Mouse (Mus musculus): Measurements from ENCODE around the gene Golt1a. TPM values are rescaled to one million over a fixed set of nuclear protein-coding genes. Genes with fewer than 3 reads are reported as not detected.
A peak's percentile ranks its signal among the peaks of the same experiment; 100 is the strongest.

The Golt1a gene
- polyA plus RNA-seq, 1 experiment, result 48.9 TPM

DNA sequence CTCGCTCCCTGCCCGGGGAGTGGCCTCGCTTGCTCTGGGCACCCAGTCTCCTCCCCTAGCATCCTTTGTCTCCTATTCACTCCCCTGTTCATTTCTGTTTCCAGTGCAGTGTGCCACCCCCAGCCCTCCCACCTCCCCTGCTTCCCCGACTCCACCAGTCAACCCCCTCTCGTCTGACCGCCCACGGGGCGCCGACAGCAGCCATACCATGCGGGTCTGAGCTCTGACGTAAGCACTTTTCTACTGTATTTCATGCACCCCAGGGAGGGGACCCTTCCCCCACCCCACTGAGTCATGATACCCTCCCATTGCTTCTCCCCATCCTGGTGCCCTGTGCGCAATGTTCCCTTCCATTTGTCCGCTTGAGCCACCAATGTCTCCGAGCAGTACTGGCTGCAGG lies 10.8 kb upstream of the Golt1a start:
- Histone ChIP-seq H3K27me3 (ENCODE audit: control insufficient read depth, insufficient read depth, low read length) (no peaks in the 10 kb centered on the region), H3K4me3 (ENCODE audit: low read depth, low read length) (no peak overlapping the region), H3K4me1 (ENCODE audit: control insufficient read depth, insufficient read depth, insufficient read length, low read length) (peaks cover 20% of the 10 kb centered on the region), H3K27ac (ENCODE audit: insufficient read depth, low read depth, low read length) (no peak overlapping the region), H3K36me3 (ENCODE audit: control insufficient read depth, insufficient read depth, low read length) (peaks cover 55% of the 10 kb centered on the region)
- WGBS, result 85% methylated on average over 14 of the region's 14 CpGs
- TF ChIP-seq CTCF (IDR thresholded peaks at IDR 0.05; ENCODE audit: extremely low read depth, insufficient read length, insufficient replicate concordance, low read depth, low read length) (no peak), POLR2A (IDR thresholded peaks at IDR 0.05; ENCODE audit: low read depth, low read length) (no peak)

DNA sequence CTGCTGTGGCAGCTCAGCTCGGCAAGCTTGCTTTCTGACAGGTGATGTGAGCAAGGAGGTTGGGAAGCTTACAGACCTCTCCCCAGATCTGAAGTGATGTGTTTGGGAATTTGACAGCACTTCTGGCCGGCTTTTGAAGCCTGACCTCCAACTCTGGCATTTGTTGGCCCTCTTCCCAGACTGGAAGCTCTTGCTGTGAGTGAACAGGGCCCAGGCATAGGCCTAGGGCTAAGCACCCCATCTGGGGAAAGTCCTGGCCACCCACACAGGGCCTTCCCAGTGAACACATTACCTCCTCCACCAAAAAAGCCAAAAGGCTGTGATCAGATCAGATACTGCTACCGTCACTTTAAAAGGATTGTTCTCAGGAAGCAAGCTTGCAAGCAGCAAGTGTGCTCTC lies 7.1 kb upstream of the Golt1a start:
- H3K4me3 ChIP-seq (ENCODE audit: low read depth, low read length), result no peak overlapping the region
- 55% methylated on average over 3 of the region's 3 CpGs for WGBS
- H3K36me3 ChIP-seq (ENCODE audit: control insufficient read depth, insufficient read depth, low read length), result peaks cover 33% of the 10 kb centered on the region
- no peak overlapping the region for H3K27ac ChIP-seq (ENCODE audit: insufficient read depth, low read depth, low read length)
- no peaks in the 10 kb centered on the region for H3K27me3 ChIP-seq (ENCODE audit: control insufficient read depth, insufficient read depth, low read length)
- H3K4me1 ChIP-seq (ENCODE audit: control insufficient read depth, insufficient read depth, insufficient read length, low read length), result 0 out of 2 replicates have a peak, but pooled peaks cover 2% of the 10 kb centered on the region
- TF ChIP-seq CTCF (IDR thresholded peaks at IDR 0.05; ENCODE audit: extremely low read depth, insufficient read length, insufficient replicate concordance, low read depth, low read length) (no peak), POLR2A (IDR thresholded peaks at IDR 0.05; ENCODE audit: low read depth, low read length) (no peak)

DNA sequence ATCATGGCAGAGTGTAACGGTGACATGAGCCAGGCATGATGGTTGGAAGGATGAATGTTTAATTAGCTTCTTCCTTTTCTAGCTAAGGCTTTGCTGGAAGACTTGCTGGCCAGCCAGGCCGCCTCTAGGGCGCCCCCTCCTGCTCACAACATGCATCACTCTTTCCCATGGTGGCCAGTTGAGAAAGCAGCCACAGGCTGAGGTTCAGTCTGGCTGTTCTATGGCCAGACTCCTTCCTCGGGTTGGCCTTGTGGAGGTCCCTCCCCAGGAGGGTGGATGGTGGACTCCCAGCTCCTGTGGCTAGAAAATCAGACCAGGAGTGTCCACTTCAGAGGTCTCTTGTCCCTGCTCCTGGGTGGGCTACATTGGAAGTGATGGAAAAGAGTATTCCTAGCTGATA lies 2.8 kb upstream of the Golt1a start:
- no peak for TF ChIP-seq POLR2A (IDR thresholded peaks at IDR 0.05; ENCODE audit: low read depth, low read length)
- peak; percentile 92; the same call in 1 of the 2 replicates for TF ChIP-seq CTCF (IDR thresholded peaks at IDR 0.05; ENCODE audit: extremely low read depth, insufficient read length, insufficient replicate concordance, low read depth, low read length)
- 4% methylated on average over 4 of the region's 4 CpGs for WGBS

GRCm38 (mm10) chr1:133307318-133307717 lies 2.3 kb upstream of the Golt1a start:
- WGBS, result 7% methylated on average over 6 of the region's 6 CpGs
- TF ChIP-seq CTCF (IDR thresholded peaks at IDR 0.05; ENCODE audit: extremely low read depth, insufficient read length, insufficient replicate concordance, low read depth, low read length) (no peak), POLR2A (IDR thresholded peaks at IDR 0.05; ENCODE audit: low read depth, low read length) (no peak)
- no peaks in the 10 kb centered on the region for H3K27me3 ChIP-seq (ENCODE audit: control insufficient read depth, insufficient read depth, low read length)

More for the DNA sequence above, 2.8 kb upstream of the Golt1a start:
- peaks cover 13% of the 10 kb centered on the region; the same call in 1 of the 2 replicates for H3K4me1 ChIP-seq (ENCODE audit: control insufficient read depth, insufficient read depth, insufficient read length, low read length)
- no peak overlapping the region for H3K4me3 ChIP-seq (ENCODE audit: low read depth, low read length)
- H3K27me3 ChIP-seq (ENCODE audit: control insufficient read depth, insufficient read depth, low read length), result no peaks in the 10 kb centered on the region
- peaks cover 3% of the 10 kb centered on the region; the same call in 1 of the 2 replicates for H3K36me3 ChIP-seq (ENCODE audit: control insufficient read depth, insufficient read depth, low read length)
- H3K27ac ChIP-seq (ENCODE audit: insufficient read depth, low read depth, low read length), result no peak overlapping the region

DNA sequence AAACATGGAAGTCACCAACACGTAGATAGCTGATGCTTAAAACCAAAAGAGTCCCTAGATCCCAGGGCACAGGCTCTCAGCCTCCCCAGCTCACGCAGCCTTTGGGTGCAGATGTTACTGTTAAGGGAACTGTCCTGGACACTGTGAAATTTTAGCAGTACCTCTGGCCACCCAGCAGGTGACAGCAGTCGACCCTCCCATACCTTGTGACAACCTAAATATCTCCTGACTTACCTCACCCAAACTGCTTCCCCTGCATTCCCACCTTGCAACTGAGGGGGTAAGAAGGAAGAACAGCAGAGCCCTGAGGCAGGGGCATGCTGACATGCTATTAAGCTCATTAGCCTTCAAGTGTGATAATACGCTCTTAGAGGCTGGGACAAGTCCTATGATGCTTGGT lies 1.6 kb downstream of the Golt1a start:
- H3K4me3 ChIP-seq (ENCODE audit: low read depth, low read length), result peak overlapping the region; percentile 83
- 69% methylated on average over 4 of the region's 4 CpGs for WGBS
- H3K27me3 ChIP-seq (ENCODE audit: control insufficient read depth, insufficient read depth, low read length), result no peaks in the 10 kb centered on the region
- peaks cover 21% of the 10 kb centered on the region; the same call in 1 of the 2 replicates for H3K4me1 ChIP-seq (ENCODE audit: control insufficient read depth, insufficient read depth, insufficient read length, low read length)
- TF ChIP-seq POLR2A (IDR thresholded peaks at IDR 0.05; ENCODE audit: low read depth, low read length) (no peak), CTCF (IDR thresholded peaks at IDR 0.05; ENCODE audit: extremely low read depth, insufficient read length, insufficient replicate concordance, low read depth, low read length) (peak; percentile 35; the same call in 1 of the 2 replicates)
- H3K36me3 ChIP-seq (ENCODE audit: control insufficient read depth, insufficient read depth, low read length), result peaks cover 2% of the 10 kb centered on the region; the same call in 1 of the 2 replicates
- H3K27ac ChIP-seq (ENCODE audit: insufficient read depth, low read depth, low read length), result peak overlapping the region; percentile 99; the same call in 1 of the 2 replicates

More at GRCm38 (mm10) chr1:133307318-133307717, 2.3 kb upstream of the Golt1a start:
- H3K4me3 ChIP-seq (ENCODE audit: low read depth, low read length), result no peak overlapping the region
- H3K36me3 ChIP-seq (ENCODE audit: control insufficient read depth, insufficient read depth, low read length), result no peaks in the 10 kb centered on the region; the same call in 1 of the 2 replicates
- H3K4me1 ChIP-seq (ENCODE audit: control insufficient read depth, insufficient read depth, insufficient read length, low read length), result peaks cover 16% of the 10 kb centered on the region; the same call in 1 of the 2 replicates
- no peak overlapping the region for H3K27ac ChIP-seq (ENCODE audit: insufficient read depth, low read depth, low read length)

GRCm38 (mm10) chr1:133311946-133312345 lies 2.3 kb downstream of the Golt1a start:
- Histone ChIP-seq H3K27me3 (ENCODE audit: control insufficient read depth, insufficient read depth, low read length) (no peaks in the 10 kb centered on the region), H3K4me3 (ENCODE audit: low read depth, low read length) (no peak overlapping the region), H3K27ac (ENCODE audit: insufficient read depth, low read depth, low read length) (no peak overlapping the region), H3K4me1 (ENCODE audit: control insufficient read depth, insufficient read depth, insufficient read length, low read length) (peaks cover 20% of the 10 kb centered on the region; the same call in 1 of the 2 replicates), H3K36me3 (ENCODE audit: control insufficient read depth, insufficient read depth, low read length) (peaks cover 2% of the 10 kb centered on the region; the same call in 1 of the 2 replicates)
- 48% methylated on average over 10 of the region's 10 CpGs for WGBS
- TF ChIP-seq CTCF (IDR thresholded peaks at IDR 0.05; ENCODE audit: extremely low read depth, insufficient read length, insufficient replicate concordance, low read depth, low read length), result no peak
- no peak for TF ChIP-seq POLR2A (IDR thresholded peaks at IDR 0.05; ENCODE audit: low read depth, low read length)

DNA sequence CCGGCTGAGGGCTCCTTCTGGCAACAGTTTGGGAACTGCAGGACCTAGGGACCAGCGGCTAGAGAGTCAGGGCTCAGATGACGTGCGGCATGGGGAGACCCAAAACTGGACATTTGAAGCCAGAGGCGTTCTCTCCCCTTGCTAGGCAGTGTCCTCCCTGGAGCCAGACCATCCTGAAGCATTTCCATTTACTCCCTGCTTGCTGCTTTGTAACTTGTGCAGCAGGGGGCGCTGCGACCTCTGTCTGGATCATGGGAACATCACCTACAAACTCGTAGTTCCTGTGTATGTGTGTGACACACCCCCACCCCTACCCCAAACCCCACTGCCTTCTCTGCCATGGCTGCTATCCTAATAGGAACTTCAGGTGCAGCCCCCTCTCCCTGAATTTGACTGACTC lies 4.8 kb downstream of the Golt1a start:
- H3K27ac ChIP-seq (ENCODE audit: insufficient read depth, low read depth, low read length), result no peak overlapping the region
- H3K4me3 ChIP-seq (ENCODE audit: low read depth, low read length), result no peak overlapping the region
- peaks cover 16% of the 10 kb centered on the region; the same call in 1 of the 2 replicates for H3K4me1 ChIP-seq (ENCODE audit: control insufficient read depth, insufficient read depth, insufficient read length, low read length)
- WGBS, result 37% methylated on average over 8 of the region's 8 CpGs
- peaks cover 2% of the 10 kb centered on the region; the same call in 1 of the 2 replicates for H3K36me3 ChIP-seq (ENCODE audit: control insufficient read depth, insufficient read depth, low read length)
- H3K27me3 ChIP-seq (ENCODE audit: control insufficient read depth, insufficient read depth, low read length), result no peaks in the 10 kb centered on the region
- no peak for TF ChIP-seq POLR2A (IDR thresholded peaks at IDR 0.05; ENCODE audit: low read depth, low read length)
- TF ChIP-seq CTCF (IDR thresholded peaks at IDR 0.05; ENCODE audit: extremely low read depth, insufficient read length, insufficient replicate concordance, low read depth, low read length), result peak; percentile 76; the same call in 1 of the 2 replicates
